Mouse (Mus musculus) embryonic facial prominence, embryonic 14.5 days (tissue): ENCODE data around the gene Slc15a2. TPM values are rescaled to one million over a fixed set of nuclear protein-coding genes. Genes with fewer than 3 reads are reported as not detected.
A peak's percentile ranks its signal among the peaks of the same experiment; 100 is the strongest.

Experiments used
- ATAC-seq: fragments of 200-750 bp; cut with Nextera tagmentation; 2 replicates; pipeline ENCODE4 v1.8.0; 2017; ENCODE audit warnings: low read depth, moderate number of reproducible peaks, moderate TSS enrichment
- DNase-seq: peaks from one replicate; pipeline ENCODE4 v3.0.0-alpha.2; 2015; ENCODE audit warnings: low spot score
- H3K27ac ChIP-seq: fragments of 300-500 bp; sonication (generic); replicated peaks from 2 replicates; pipeline ENCODE4 v1.5.1; 2014; ENCODE audit warnings: low read depth, mild to moderate bottlenecking, low read length, moderate library complexity
- H3K27me3 ChIP-seq: fragments of 300-500 bp; sonication (generic); replicated peaks from 2 replicates; pipeline ENCODE4 v1.6.1; 2014; ENCODE audit warnings: low read length; ENCODE audit not compliant: control insufficient read depth, insufficient read depth
- H3K36me3 ChIP-seq: fragments of 300-500 bp; sonication (generic); 2 replicates; pipeline ENCODE4 v1.6.1; 2014; ENCODE audit warnings: low read length, mixed read lengths; ENCODE audit not compliant: control insufficient read depth, insufficient read depth
- H3K4me1 ChIP-seq: fragments of 300-500 bp; sonication (generic); 2 replicates; pipeline ENCODE4 v1.6.1; 2014; ENCODE audit warnings: antibody characterized with exemption, low read length; ENCODE audit not compliant: control insufficient read depth, insufficient read depth
- H3K4me2 ChIP-seq: fragments of 300-500 bp; sonication (generic); 2 replicates; pipeline ENCODE4 v1.6.1; 2014; ENCODE audit warnings: low read depth, mild to moderate bottlenecking, low read length, moderate library complexity, mixed read lengths
- H3K4me3 ChIP-seq: fragments of 300-500 bp; sonication (generic); 2 replicates; pipeline ENCODE4 v1.5.1; 2014; ENCODE audit warnings: low read depth, mild to moderate bottlenecking, low read length
- H3K9ac ChIP-seq: fragments of 300-500 bp; sonication (generic); 2 replicates; pipeline ENCODE4 v1.6.1; 2014; ENCODE audit warnings: low read depth, mild to moderate bottlenecking, low read length, moderate library complexity, mixed read lengths
- H3K9me3 ChIP-seq: fragments of 300-500 bp; sonication (generic); 2 replicates; pipeline ENCODE4 v1.6.1; 2016; ENCODE audit warnings: low read length; ENCODE audit not compliant: control insufficient read depth
- WGBS: fragments of 180-500 bp; shearing (Covaris S2); extraction: QIAGEN DNeasy Blood & Tissue Kit; methylation state at CpG from one replicate; pipeline ENCODE4 v1.1.7; 2014; 5-methylcytosine and 5-hydroxymethylcytosine counted together
- polyA plus RNA-seq: library from polyadenylated mRNA; unstranded; fragments of >200 nt; fragmentation: Nextera tagmentation; extraction: Ambion mirVana; gene quantifications from 2 replicates; pipeline ENCODE4 v1.2.1, GENCODE M21; 2014

Slc15a2 gene
- polyA plus RNA-seq, 1 experiment from 2014 or later: 10.7 TPM

- Histone ChIP-seq H3K4me3 (no peak overlapping the region), H3K27me3 (no peaks in the 10 kb centered on the region), H3K9me3 (no peaks in the 10 kb centered on the region), H3K4me2 (no peak overlapping the region), H3K27ac (no peak overlapping the region), H3K9ac (no peak overlapping the region), H3K36me3 (no peaks in the 10 kb centered on the region), H3K4me1 (no peaks in the 10 kb centered on the region)
- WGBS: 89% methylated on average over 6 of the region's 6 CpGs
- no peak for DNase-seq
- ATAC-seq: no peak
These were observed 9.1 kb downstream of the Slc15a2 start for GRCm38 (mm10) chr16:36775658-36776057.

- Histone ChIP-seq H3K4me2 (no peak overlapping the region), H3K4me1 (no peaks in the 10 kb centered on the region), H3K9ac (no peak overlapping the region), H3K9me3 (no peaks in the 10 kb centered on the region), H3K36me3 (no peaks in the 10 kb centered on the region), H3K27me3 (no peaks in the 10 kb centered on the region), H3K4me3 (no peak overlapping the region), H3K27ac (no peak overlapping the region)
- ATAC-seq (no peak), DNase-seq (no peak)
- 91% methylated on average over 5 of the region's 5 CpGs for WGBS
These were observed 11.8 kb downstream of the Slc15a2 start for GRCm38 (mm10) chr16:36772996-36773395.

DNA sequence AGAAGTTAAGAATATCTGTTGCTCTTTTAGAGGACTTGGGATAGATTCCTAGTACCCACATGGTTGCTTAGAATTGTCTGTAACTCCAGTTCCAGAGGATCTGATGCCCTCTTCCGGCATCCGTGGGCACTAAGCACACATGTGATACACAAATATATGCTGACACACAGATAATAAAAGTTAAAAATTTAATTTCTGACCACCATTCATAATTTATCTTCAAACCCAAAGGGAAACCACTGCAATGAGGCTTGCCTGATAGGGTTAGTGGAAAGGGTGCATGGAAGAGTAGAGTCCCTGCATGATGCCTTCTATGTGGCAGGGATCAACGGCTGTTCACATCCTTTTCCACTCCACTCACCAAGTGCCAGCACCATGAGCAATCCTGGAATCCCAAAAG lies 13.1 kb downstream of the Slc15a2 start:
- no peaks in the 10 kb centered on the region for H3K9me3 ChIP-seq
- no peak overlapping the region for H3K4me3 ChIP-seq
- H3K36me3 ChIP-seq: no peaks in the 10 kb centered on the region
- WGBS: 93% methylated on average over 3 of the region's 3 CpGs
- H3K27ac ChIP-seq: no peak overlapping the region
- no peaks in the 10 kb centered on the region for H3K4me1 ChIP-seq
- DNase-seq (no peak), ATAC-seq (no peak)
- H3K4me2 ChIP-seq: no peak overlapping the region
- H3K9ac ChIP-seq: no peak overlapping the region
- no peaks in the 10 kb centered on the region for H3K27me3 ChIP-seq

- Histone ChIP-seq H3K4me2 (no peak overlapping the region), H3K4me1 (no peaks in the 10 kb centered on the region), H3K36me3 (no peaks in the 10 kb centered on the region), H3K27ac (no peak overlapping the region), H3K27me3 (no peaks in the 10 kb centered on the region), H3K9ac (no peak overlapping the region), H3K9me3 (no peaks in the 10 kb centered on the region), H3K4me3 (no peak overlapping the region)
- ATAC-seq (peak; percentile 75; the same call in 1 of the 2 replicates), DNase-seq (no peak)
- WGBS: 62% methylated on average over 2 of the region's 2 CpGs
These were observed 13.5 kb downstream of the Slc15a2 start for GRCm38 (mm10) chr16:36771244-36771643.

DNA sequence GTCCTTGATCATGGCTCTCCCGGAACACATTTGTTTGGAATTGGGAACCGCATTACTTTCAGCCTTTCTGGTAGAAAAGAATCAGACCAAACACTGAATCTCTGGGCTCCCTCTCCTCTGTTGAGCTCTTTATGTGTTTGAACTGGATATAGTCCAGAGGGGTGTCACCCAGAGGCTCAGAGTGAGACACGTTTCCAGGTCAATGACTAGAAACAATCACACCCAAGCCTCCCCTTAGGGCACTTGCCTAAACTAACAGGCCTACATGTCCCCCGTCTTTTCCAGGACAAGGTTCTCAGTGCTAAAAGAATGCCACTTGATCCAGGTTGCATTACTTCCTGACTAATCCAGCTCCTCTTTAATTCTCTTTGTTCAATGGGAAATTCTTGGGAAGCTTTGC lies 13.9 kb downstream of the Slc15a2 start:
- WGBS: 53% methylated on average over 4 of the region's 4 CpGs
- no peak overlapping the region for H3K4me3 ChIP-seq
- ATAC-seq (peak; percentile 87; the same call in 1 of the 2 replicates), DNase-seq (peak; percentile 64)
- no peak overlapping the region for H3K27ac ChIP-seq
- H3K4me2 ChIP-seq: no peak overlapping the region
- no peaks in the 10 kb centered on the region for H3K27me3 ChIP-seq
- no peaks in the 10 kb centered on the region for H3K9me3 ChIP-seq
- H3K36me3 ChIP-seq: no peaks in the 10 kb centered on the region
- H3K4me1 ChIP-seq: no peaks in the 10 kb centered on the region
- H3K9ac ChIP-seq: no peak overlapping the region

GRCm38 (mm10) chr16:36770191-36770771 lies 14.5 kb downstream of the Slc15a2 start:
- Histone ChIP-seq H3K27me3 (no peaks in the 10 kb centered on the region), H3K27ac (no peak overlapping the region), H3K36me3 (no peaks in the 10 kb centered on the region), H3K9me3 (no peaks in the 10 kb centered on the region), H3K4me1 (no peaks in the 10 kb centered on the region), H3K4me2 (no peak overlapping the region), H3K4me3 (no peak overlapping the region), H3K9ac (no peak overlapping the region)
- DNase-seq: no peak
- ATAC-seq: no peak
- 73% methylated on average over 8 of the region's 13 CpGs for WGBS

DNA sequence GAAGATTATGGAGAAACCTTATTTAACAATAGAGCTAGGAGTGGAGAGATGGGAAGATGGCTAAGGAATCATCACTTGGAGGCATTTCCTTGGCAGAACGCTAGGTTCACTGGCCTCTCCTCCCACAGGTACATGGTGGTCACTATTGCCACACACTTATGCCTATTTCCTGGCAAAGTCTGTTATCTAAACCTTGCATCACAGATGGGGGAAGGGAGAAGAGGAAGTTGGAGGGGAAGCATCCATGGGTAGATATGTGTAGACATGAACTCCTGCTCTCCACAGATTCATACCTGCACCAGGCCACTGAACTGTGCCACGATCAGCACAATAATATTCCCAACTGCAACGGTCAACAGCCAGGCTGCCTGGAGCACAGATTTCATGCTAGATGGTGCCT lies 32.8 kb downstream of the Slc15a2 start:
- Histone ChIP-seq H3K36me3 (no peaks in the 10 kb centered on the region), H3K9ac (no peak overlapping the region), H3K9me3 (no peaks in the 10 kb centered on the region), H3K4me3 (no peak overlapping the region), H3K4me2 (no peak overlapping the region), H3K4me1 (no peaks in the 10 kb centered on the region), H3K27ac (no peak overlapping the region), H3K27me3 (no peaks in the 10 kb centered on the region)
- ATAC-seq (no peak), DNase-seq (no peak)
- 94% methylated on average over 3 of the region's 3 CpGs for WGBS

DNA sequence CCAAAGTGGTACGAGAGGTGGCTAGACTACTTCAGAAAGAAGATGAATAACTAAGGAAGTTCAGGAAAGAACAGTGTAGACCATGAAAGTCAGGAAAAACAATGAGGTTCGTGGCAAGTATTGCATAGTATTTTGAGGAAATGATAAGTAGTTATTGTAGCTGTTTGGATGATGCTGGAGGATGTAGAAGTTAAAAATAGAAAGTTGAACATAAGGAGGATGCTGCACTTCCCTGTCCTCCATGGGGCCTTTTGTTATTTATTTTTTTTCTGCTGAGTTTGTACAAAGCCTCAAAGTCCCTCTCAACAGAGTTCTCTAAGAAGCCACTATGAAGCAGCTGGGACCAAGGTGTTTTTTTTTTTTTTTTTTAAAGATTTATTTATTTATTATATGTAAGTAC lies 37.0 kb downstream of the Slc15a2 start:
- no peak overlapping the region for H3K27ac ChIP-seq
- no peak overlapping the region for H3K4me3 ChIP-seq
- no peaks in the 10 kb centered on the region for H3K4me1 ChIP-seq
- WGBS: 71% methylated on average over 2 of the region's 2 CpGs
- H3K27me3 ChIP-seq: no peaks in the 10 kb centered on the region
- no peak overlapping the region for H3K4me2 ChIP-seq
- ATAC-seq: no peak
- H3K9me3 ChIP-seq: no peaks in the 10 kb centered on the region
- H3K36me3 ChIP-seq: no peaks in the 10 kb centered on the region
- DNase-seq: no peak
- no peak overlapping the region for H3K9ac ChIP-seq

DNA sequence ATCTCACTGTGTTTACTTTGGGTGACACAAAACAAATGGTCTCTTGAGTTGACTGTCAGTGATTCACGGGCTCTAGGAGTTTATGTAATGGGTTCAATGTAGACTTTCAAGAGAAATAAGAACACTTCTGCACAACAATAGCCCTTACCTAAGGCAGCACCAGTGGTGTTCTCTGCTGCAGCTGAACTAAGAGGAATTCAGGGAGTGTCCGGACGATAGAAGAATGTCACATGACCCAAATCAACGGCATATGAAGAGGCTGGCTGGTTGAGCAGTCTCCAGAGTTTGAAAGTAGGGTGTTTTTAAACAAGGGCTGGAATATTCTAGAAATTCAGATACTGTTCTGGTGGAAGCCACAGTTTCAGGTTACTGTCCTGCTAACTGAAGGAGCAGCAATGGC lies 37.7 kb downstream of the Slc15a2 start:
- H3K9me3 ChIP-seq: no peaks in the 10 kb centered on the region
- no peaks in the 10 kb centered on the region for H3K36me3 ChIP-seq
- DNase-seq: no peak
- no peak overlapping the region for H3K4me3 ChIP-seq
- H3K4me2 ChIP-seq: no peak overlapping the region
- 74% methylated on average over 4 of the region's 4 CpGs for WGBS
- no peak overlapping the region for H3K9ac ChIP-seq
- H3K27ac ChIP-seq: no peak overlapping the region
- no peaks in the 10 kb centered on the region for H3K4me1 ChIP-seq
- H3K27me3 ChIP-seq: no peaks in the 10 kb centered on the region
- no peak for ATAC-seq
